Mouse (Mus musculus): ENCODE results near the gene Adgrv1.

Adgrv1 gene

DNA sequence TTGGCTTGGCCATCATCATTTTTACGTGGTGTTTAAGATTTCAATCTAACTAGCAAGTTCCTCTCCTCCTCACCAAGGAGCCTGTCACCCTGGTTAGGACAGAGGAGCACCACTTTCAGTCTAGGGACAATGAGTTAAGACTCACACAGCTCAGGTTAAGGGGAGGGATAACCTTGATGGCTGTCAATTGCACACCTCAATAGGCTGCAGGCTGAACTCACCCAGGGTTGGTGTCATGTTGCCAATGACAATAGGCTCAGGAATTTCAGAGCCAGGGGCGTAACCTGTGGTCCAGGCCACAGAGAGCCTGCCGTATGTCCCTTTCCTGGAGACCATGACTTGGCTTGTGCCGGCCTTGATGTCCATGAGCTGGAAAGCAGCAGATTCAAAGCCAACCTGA, 209.0 kb downstream of the Adgrv1 start:
- no peak for DNase-seq (ENCODE audit: low spot score)

DNA sequence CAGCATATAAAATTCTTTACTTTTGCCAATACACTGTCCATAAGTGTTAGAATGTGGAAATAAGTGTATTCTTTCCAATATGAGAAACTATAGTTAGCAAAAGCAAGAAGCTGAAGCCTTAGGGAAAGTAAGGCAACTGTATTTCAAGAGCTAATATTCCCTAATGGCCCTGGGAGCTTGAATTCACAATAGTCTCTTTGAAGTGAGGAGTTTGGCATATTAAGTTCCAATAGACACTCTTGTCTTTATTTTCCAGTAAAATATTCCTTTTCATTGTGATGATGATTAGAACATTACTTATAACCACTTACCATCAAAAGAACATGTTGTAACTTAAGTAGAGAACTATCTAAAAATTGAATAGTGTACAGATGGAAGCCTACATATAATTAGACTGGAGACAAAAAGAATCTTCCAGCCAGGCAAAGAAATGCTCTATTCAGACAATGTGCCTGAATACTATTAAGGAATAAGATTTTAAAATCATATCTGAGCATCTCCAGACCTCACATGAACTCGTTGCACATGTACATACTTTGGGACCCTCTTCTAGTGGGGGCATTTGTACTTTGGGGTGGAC, 225.0 kb downstream of the Adgrv1 start:
- DNase-seq (ENCODE audit: low spot score) = no peak

GRCm38 (mm10) chr13:81402826-81403225, 230.1 kb downstream of the Adgrv1 start:
- DNase-seq (ENCODE audit: low spot score) = no peak

GRCm38 (mm10) chr13:81402191-81402590, 230.8 kb downstream of the Adgrv1 start:
- DNase-seq (ENCODE audit: low spot score) = no peak

DNA sequence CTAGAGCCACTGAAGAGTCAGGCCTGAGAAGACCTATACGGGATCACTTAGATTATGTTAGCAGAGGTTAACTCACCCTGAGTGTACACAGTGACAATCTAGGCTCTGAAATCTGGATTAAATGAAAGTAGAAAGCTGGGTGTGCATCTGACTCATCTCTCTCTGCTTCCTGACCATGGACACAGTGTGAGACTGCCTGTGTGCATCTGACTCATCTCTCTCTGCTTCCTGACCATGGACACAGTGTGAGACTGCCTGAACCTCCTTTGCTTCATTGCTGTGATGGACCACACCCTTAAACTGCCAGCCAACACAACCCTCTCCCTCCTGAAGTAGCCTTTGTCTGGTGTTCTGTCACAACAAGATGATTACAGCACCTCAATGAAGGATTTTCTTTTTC, 231.2 kb downstream of the Adgrv1 start:
- no peak for DNase-seq (ENCODE audit: low spot score)

DNA sequence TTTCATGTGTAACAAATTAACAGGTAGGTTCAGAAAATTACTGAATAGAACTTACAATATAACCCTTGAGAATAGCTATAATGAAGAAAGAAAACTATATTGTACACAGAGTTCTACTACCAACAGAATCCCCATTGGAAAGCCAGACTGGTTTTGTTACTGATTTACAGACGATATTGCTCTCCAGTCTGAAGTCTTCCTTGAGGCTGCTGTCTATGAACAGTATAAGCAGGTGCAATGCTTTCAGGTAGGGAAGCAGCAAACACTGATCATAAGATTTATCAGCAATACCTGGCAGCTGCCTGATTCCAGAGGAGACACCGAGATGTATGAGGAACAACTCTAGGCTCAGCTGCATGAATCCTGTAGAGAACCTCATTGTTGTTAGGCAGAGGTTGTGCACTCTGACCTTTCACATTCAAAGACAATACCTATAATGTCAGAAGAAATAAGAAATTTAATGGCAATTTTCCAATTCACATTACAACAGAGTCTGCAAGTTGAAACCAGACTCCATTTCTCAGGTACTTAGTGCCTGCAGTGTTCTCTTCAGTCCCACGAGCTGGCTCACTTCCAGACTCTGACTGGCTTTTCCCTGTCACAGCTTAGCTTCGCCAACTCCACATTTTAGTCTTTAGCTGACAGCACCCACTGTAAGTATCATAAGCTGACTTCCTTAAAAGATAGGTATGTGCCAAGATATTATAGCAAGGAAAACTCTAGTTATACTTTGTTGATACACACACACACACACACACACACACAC, 247.2 kb downstream of the Adgrv1 start:
- DNase-seq (ENCODE audit: low spot score) = no peak

DNA sequence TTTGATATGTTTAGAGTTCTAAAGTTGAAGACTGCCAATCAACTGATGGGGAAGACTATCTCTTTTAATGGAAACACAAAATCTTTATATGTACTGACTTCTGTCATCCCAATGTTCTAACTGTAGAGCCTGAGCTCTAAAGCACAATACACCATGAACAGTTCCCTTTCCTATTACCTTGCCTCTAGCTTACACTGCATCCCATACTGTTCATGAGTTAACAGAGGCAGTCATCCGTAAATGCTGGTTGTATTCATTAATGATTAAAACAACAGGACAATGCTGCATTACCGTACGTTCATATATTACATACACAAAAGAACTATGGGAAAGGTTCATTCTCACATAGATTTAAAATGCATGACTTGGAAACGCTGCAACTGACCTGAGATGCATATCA, 251.1 kb downstream of the Adgrv1 start:
- no peak for DNase-seq (ENCODE audit: low spot score)

DNA sequence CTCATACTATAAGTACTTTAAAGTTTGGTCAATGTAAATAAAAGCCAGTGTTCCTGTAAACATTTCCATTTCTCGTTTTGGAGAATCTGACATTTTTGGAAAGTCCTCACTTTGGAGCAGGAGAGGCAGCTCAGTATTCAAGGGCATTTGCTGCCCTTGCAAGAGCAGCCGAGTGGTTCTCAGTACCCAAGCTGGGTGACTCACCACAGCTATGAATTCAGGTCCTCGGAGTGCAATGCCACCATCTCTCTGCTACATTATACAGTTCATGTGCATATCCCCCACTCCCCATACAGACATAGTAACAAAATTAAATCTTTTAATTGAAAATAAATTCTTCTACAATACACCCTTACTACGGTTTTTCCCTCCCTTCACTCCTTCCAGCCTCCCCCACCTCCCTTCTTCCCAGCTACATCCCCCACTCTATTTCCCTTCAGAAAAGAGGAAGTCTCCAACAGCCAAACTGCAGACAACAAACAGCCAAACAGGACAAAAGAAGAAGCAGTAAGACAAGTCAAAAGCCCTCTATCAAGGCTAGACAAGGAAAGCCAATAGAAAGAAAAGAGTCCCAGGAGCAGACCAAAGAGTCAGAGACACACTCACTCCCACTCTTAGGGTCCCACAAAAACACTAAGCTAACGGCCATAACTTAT, 262.0 kb downstream of the Adgrv1 start:
- DNase-seq (ENCODE audit: low spot score) = no peak

GRCm38 (mm10) chr13:81370196-81370595, 262.8 kb downstream of the Adgrv1 start:
- DNase-seq (ENCODE audit: low spot score) = no peak

DNA sequence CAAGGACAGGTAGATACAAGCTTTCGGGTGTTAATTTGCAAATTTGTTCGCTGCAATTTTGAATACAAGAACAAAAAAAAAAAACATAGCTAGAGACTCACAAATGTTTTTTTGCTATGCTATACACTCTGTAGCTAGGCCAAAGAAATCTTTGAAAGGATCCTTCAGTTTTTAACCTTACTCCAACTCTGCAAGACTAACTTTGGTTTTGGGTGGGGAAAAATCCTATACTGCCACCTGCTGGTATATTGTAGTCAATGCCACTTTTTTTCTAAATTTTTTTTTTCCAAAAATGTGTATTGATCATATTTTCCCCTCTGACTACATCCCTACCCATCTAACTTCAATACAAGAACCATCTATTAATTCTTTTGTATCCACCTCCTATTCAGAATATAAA, 263.4 kb downstream of the Adgrv1 start:
- no peak for DNase-seq (ENCODE audit: low spot score)

DNA sequence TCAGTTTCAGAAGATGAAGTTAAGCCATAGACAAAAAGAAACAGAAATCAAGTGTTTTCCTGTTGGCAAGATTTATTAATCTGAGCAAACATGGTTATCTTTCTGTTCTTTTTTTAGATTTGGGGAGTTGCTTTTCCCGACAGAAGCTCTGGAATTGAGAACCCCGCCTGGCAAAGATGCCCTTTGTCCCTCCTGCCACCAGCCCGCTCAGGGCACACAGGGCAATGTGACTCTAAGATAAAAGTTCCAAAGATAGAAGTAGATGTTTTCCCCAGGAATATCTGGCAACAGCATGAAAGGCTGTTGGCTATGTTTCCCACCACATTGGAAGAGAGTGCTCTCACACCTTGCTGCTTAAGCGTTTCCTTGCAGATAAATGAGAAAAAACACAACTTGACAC, 264.0 kb downstream of the Adgrv1 start:
- DNase-seq (ENCODE audit: low spot score) = no peak

GRCm38 (mm10) chr13:81367681-81368376, 265.1 kb downstream of the Adgrv1 start:
- no peak for DNase-seq (ENCODE audit: low spot score)

GRCm38 (mm10) chr13:81360338-81360737, 272.6 kb downstream of the Adgrv1 start:
- no peak for DNase-seq (ENCODE audit: low spot score)

GRCm38 (mm10) chr13:81358766-81359165, 274.2 kb downstream of the Adgrv1 start:
- no peak for DNase-seq (ENCODE audit: low spot score)

DNA sequence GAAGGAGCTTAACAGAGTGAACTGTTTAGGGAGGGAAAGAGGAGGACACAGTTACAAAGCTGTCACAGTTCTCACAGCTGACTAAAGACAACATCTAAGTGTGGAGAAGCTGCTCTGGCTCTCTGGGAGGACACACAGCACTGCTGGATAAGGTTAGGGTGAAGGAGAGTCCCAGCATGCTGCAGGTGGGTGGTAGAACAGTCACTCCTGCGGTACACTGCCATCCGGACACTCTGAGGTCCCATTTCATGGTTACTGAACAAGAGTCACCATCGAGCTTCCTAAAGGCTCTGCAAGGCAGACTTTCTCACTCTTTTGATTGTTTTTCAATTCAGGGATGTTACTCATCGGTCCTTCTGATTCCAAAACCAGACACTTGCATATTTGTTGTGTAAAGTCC, 274.6 kb downstream of the Adgrv1 start:
- DNase-seq (ENCODE audit: low spot score) = no peak

DNA sequence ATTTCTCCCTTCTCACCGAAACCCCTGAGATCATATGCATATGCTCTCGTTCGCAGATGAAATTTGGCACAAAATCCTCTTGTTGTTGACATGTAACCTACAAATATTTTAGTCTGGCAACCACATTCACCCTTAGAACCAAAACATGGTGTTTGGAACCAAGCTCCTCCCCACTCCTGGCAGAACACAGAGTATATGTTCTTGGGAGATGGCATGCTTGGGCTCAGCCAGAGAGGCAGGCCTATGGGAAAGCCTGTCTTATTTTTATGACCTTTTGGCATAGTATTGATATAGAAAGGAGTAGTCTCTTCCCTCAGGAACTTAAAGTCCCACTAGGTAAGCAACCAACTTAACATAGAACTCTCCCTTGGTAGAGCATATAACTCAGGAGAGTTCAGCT, 275.7 kb downstream of the Adgrv1 start:
- no peak for DNase-seq (ENCODE audit: low spot score)

GRCm38 (mm10) chr13:81354587-81354986, 278.4 kb downstream of the Adgrv1 start:
- no peak for DNase-seq (ENCODE audit: low spot score)

DNA sequence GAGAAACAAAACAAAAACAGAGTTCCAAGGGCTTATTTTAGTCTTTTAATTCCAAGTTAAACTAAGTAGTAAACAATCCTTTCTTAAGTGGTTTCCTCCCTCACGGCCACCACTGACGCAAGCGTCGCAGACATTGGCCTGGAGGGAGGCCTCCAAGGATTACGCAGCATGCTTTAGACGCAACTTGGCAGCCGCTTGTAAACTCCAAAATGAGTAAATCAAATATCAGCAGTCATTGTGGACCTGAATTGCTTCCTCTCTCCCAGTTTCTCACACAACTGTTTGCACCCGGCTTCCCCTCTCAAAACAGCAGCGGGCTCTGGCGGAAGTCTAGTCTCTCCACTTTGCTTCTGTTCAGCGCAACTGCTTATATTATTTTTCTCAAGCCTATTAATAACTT, 280.7 kb downstream of the Adgrv1 start:
- peak; percentile 26 for DNase-seq (ENCODE audit: low spot score)

DNA sequence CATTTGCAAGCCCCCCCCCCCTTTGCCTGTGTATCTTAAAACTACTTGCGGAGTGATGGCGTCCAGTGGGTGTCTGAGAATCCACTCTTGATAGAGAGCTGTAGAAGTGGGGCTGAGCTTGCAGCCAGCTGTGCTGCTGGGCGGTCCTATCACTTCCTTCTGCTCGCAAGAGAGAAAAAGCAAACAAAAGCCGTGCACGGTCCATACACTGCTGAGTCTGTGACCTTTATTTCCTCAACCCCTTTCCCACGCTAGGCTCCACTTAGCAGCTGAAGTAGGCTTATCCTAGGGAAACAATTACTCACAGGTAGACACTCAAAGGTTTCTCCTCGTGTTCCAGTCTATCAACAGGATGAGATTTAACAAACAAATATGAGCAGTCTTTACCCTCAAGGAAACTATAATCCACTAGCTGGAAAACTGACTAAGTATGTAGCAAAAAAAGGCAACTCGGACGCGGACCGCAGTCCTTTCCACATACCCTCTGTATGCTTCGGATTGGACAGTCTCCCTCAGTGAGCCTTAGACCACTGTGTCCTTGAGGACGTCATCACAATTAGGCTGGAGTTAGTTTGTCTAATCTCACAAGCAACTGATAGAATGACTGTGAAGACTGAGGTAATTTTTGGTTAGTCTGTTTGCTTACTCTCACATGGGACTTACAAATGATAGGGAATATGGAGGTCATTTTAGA, 281.3 kb downstream of the Adgrv1 start:
- DNase-seq (ENCODE audit: low spot score) = peak; percentile 30

- no peak for DNase-seq (ENCODE audit: low spot score)
Measured at GRCm38 (mm10) chr13:81347261-81347980, 285.5 kb downstream of the Adgrv1 start.

GRCm38 (mm10) chr13:81342987-81343596, 289.9 kb downstream of the Adgrv1 start:
- no peak for DNase-seq (ENCODE audit: low spot score)
